Mouse (Mus musculus) CH12.LX (cell line): ENCODE results near the gene Gas7. TPM values are rescaled to one million over a fixed set of nuclear protein-coding genes. Genes with fewer than 3 reads are reported as not detected.

Experiments used
- DNase-seq: peaks from one replicate; pipeline ENCODE4 v3.0.0-alpha.2; 2013; ENCODE audit errors: extremely low read depth
- H3K27ac ChIP-seq: 2 replicates; pipeline ENCODE4 v1.5.1; 2012; ENCODE audit warnings: low read depth, mild to moderate bottlenecking, control low read depth, moderate library complexity; ENCODE audit not compliant: insufficient read depth
- H3K27me3 ChIP-seq: replicated peaks from 2 replicates; pipeline ENCODE3; 2012; ENCODE audit warnings: inconsistent platforms
- H3K36me3 ChIP-seq, 2 experiments: replicated peaks in 1 of 2; 2 replicates each; pipeline versions ENCODE3 to v1.6.1; 2012; ENCODE audit warnings: inconsistent platforms in 1 of 2, low read length in 1 of 2, mild to moderate bottlenecking in 1 of 2, mixed read lengths in 1 of 2, moderate library complexity in 1 of 2; ENCODE audit not compliant: control insufficient read depth in 1 of 2, insufficient read depth in 1 of 2
- H3K4me1 ChIP-seq, 2 experiments: 2 replicates each; pipeline ENCODE4 v1.6.1; 2012; ENCODE audit warnings: inconsistent platforms in 1 of 2, moderate library complexity in 1 of 2; ENCODE audit not compliant: insufficient read depth in 2 of 2, control insufficient read depth in 1 of 2
- H3K4me2 ChIP-seq: 2 replicates; pipeline ENCODE4 v1.6.1; 2012; ENCODE audit warnings: low read depth, mild to moderate bottlenecking, control low read depth; ENCODE audit not compliant: poor library complexity, insufficient read depth, severe bottlenecking
- H3K4me3 ChIP-seq, 3 experiments: fragments of 150-350 bp in 1 of 3; sonication (generic) in 1 of 3; replicated peaks in 1 of 3; 2 replicates each; pipeline versions ENCODE3 to v1.5.1; 2011 to 2012; ENCODE audit warnings: low read depth in 2 of 3, low read length in 2 of 3, mild to moderate bottlenecking in 2 of 3, moderate library complexity in 2 of 3, control low read depth in 1 of 3, improper control_type of control experiment in 1 of 3, inconsistent platforms in 1 of 3, mixed read lengths in 1 of 3; ENCODE audit not compliant: poor library complexity in 1 of 3
- H3K79me2 ChIP-seq: replicated peaks from 2 replicates; pipeline ENCODE4 v1.6.1; 2012; ENCODE audit warnings: mild to moderate bottlenecking, moderate library complexity; ENCODE audit not compliant: control insufficient read depth, poor library complexity, insufficient read depth, severe bottlenecking; ENCODE audit errors: extremely low read depth
- H3K9ac ChIP-seq: 2 replicates; pipeline ENCODE4 v1.6.1; 2012; ENCODE audit warnings: low read depth, mild to moderate bottlenecking, control low read depth, moderate library complexity; ENCODE audit not compliant: insufficient read depth
- H3K9me3 ChIP-seq: replicated peaks from 2 replicates; pipeline ENCODE3; 2012; ENCODE audit warnings: low read length, inconsistent platforms, mixed read lengths
- BHLHE40 ChIP-seq: IDR thresholded peaks from 2 replicates; pipeline ENCODE4 v1.6.1; 2011; ENCODE audit warnings: mild to moderate bottlenecking, low read depth, low read length, improper control_type of control experiment
- CHD1 ChIP-seq: IDR thresholded peaks from 2 replicates; pipeline ENCODE4 v1.6.1; 2012; ENCODE audit warnings: low read depth, low read length, improper control_type of control experiment, inconsistent platforms
- CTCF ChIP-seq, 2 experiments: IDR thresholded peaks in 1 of 2; conservative IDR thresholded peaks in 1 of 2; 2 replicates each; pipeline ENCODE4 v1.5.1; 2011 to 2012; ENCODE audit warnings: low read depth in 2 of 2, low read length in 2 of 2, improper control_type of control experiment in 1 of 2, inconsistent platforms in 1 of 2, mild to moderate bottlenecking in 1 of 2, moderate library complexity in 1 of 2
- E2F4 ChIP-seq: IDR thresholded peaks from 2 replicates; pipeline ENCODE4 v1.6.1; 2011; ENCODE audit warnings: low read depth, low read length, improper control_type of control experiment; ENCODE audit not compliant: insufficient replicate concordance
- ELF1 ChIP-seq: IDR thresholded peaks from 2 replicates; pipeline ENCODE4 v1.6.1; 2014; ENCODE audit warnings: low read depth, mild to moderate bottlenecking, inconsistent platforms, low read length, improper control_type of control experiment
- ETS1 ChIP-seq: conservative IDR thresholded peaks from 2 replicates; pipeline ENCODE4 v1.6.1; 2012; ENCODE audit warnings: low read depth, mild to moderate bottlenecking, inconsistent platforms, low read length, improper control_type of control experiment, moderate library complexity
- GABPA ChIP-seq: IDR thresholded peaks from 2 replicates; pipeline ENCODE4 v1.6.1; 2012; ENCODE audit warnings: low read depth, low read length, improper control_type of control experiment, inconsistent platforms; ENCODE audit not compliant: insufficient replicate concordance
- HCFC1 ChIP-seq: IDR thresholded peaks from 2 replicates; pipeline ENCODE4 v1.6.1; 2012; ENCODE audit warnings: low read depth, mild to moderate bottlenecking, inconsistent platforms, low read length, improper control_type of control experiment
- IRF4 ChIP-seq: IDR thresholded peaks from 2 replicates; pipeline ENCODE4 v1.6.1; 2014; ENCODE audit warnings: low read depth, mild to moderate bottlenecking, inconsistent platforms, low read length, improper control_type of control experiment
- JUN ChIP-seq: IDR thresholded peaks from 2 replicates; pipeline ENCODE4 v1.6.1; 2011; ENCODE audit warnings: low read depth, mild to moderate bottlenecking, low read length, improper control_type of control experiment, moderate library complexity; ENCODE audit not compliant: insufficient read depth
- JUND ChIP-seq: conservative IDR thresholded peaks from 2 replicates; pipeline ENCODE4 v1.6.1; 2011; ENCODE audit warnings: low read depth, low read length, improper control_type of control experiment
- MAFK ChIP-seq: IDR thresholded peaks from 2 replicates; pipeline ENCODE4 v1.6.1; 2011; ENCODE audit warnings: low read length, improper control_type of control experiment; ENCODE audit not compliant: insufficient replicate concordance
- MAZ ChIP-seq: IDR thresholded peaks from 2 replicates; pipeline ENCODE4 v1.6.1; 2012; ENCODE audit warnings: low read depth, mild to moderate bottlenecking, inconsistent platforms, low read length, improper control_type of control experiment, moderate library complexity
- MYC ChIP-seq: IDR thresholded peaks from 2 replicates; pipeline ENCODE4 v1.6.1; 2011; ENCODE audit warnings: low read depth, mild to moderate bottlenecking, improper control_type of control experiment, low read length
- NELFE ChIP-seq: IDR thresholded peaks from 2 replicates; pipeline ENCODE4 v1.6.1; 2011; ENCODE audit warnings: low read depth, low read length, improper control_type of control experiment
- NRF1 ChIP-seq: IDR thresholded peaks from 2 replicates; pipeline ENCODE4 v1.6.1; 2014; ENCODE audit warnings: low read depth, mild to moderate bottlenecking, inconsistent platforms, low read length, improper control_type of control experiment, moderate library complexity
- RAD21 ChIP-seq: IDR thresholded peaks from 2 replicates; pipeline ENCODE4 v1.6.1; 2011; ENCODE audit warnings: low read depth, mild to moderate bottlenecking, low read length, improper control_type of control experiment, moderate library complexity
- SMC3 ChIP-seq: IDR thresholded peaks from 2 replicates; pipeline ENCODE4 v1.6.1; 2011; ENCODE audit warnings: low read depth, low read length, improper control_type of control experiment
- TBP ChIP-seq: conservative IDR thresholded peaks from 2 replicates; pipeline ENCODE4 v1.6.1; 2011; ENCODE audit warnings: low read depth, low read length, improper control_type of control experiment
- TCF12 ChIP-seq: IDR thresholded peaks from 2 replicates; pipeline ENCODE4 v1.6.1; 2014; ENCODE audit warnings: low read depth, mild to moderate bottlenecking, inconsistent platforms, low read length, improper control_type of control experiment
- UBTF ChIP-seq: IDR thresholded peaks from 2 replicates; pipeline ENCODE4 v1.6.1; 2012; ENCODE audit warnings: low read depth, mild to moderate bottlenecking, inconsistent platforms, low read length, improper control_type of control experiment, moderate library complexity
- USF1 ChIP-seq: IDR thresholded peaks from 2 replicates; pipeline ENCODE4 v1.6.1; 2014; ENCODE audit warnings: low read depth, mild to moderate bottlenecking, inconsistent platforms, low read length, improper control_type of control experiment
- ZKSCAN1 ChIP-seq: IDR thresholded peaks from 2 replicates; pipeline ENCODE4 v1.6.1; 2012; ENCODE audit warnings: low read depth, inconsistent platforms, low read length, improper control_type of control experiment, borderline replicate concordance
- ZMIZ1 ChIP-seq: IDR thresholded peaks from 2 replicates; pipeline ENCODE4 v1.6.1; 2012; ENCODE audit warnings: low read depth, mild to moderate bottlenecking, inconsistent platforms, low read length, improper control_type of control experiment
- ZNF384 ChIP-seq: IDR thresholded peaks from 2 replicates; pipeline ENCODE4 v1.6.1; 2012; ENCODE audit warnings: low read depth, low read length, improper control_type of control experiment, inconsistent platforms
- dilution Hi-C: fragments of 300-500 bp; cut with MboI; formaldehyde crosslinking; loops from 2 replicates; pipeline ENCODE4 v1.14.3; 2020; ENCODE audit warnings: low sequenced_read_pairs; ENCODE audit not compliant: extremely low pct_unique_long_range_greater_than_20kb, extremely low pct_ligation_motif_present
- in situ Hi-C: fragments of 300-500 bp; cut with MboI; formaldehyde crosslinking; loops from 3 replicates; pipeline ENCODE4 v1.14.3; 2019; ENCODE audit warnings: low sequenced_read_pairs, low pct_ligation_motif_present, low pct_unique_long_range_greater_than_20kb, mixed read lengths
- polyA plus RNA-seq: library from polyadenylated mRNA; unstranded; fragments of >175 nt; gene quantifications from 2 replicates; pipeline ENCODE4 v1.2.1, GENCODE M21; 2012; ENCODE audit warnings: low read depth; ENCODE audit not compliant: insufficient read length
- total RNA-seq, 2 experiments: library from RNA; depleted of rRNA; stranded (reverse); fragments of 300-350 nt in 1 of 2; fragments of >200 nt in 1 of 2; gene quantifications; 2 replicates each; pipeline ENCODE4 v1.2.3; 2012 to 2014

Gene Gas7
- total and polyA plus RNA-seq, 3 experiments = 7.0 to 20.8 (median 7.0) TPM

- TF ChIP-seq E2F4 (no peak), ELF1 (peak; percentile 55), USF1 (no peak), ZMIZ1 (no peak), CTCF (conservative IDR thresholded peaks at IDR 0.05 in 1 of 2, IDR thresholded peaks at IDR 0.05 in 1 of 2; ENCODE audit: low read depth in 2 of 2, low read length in 2 of 2) (peak; percentile 96 to 99), MAFK (0 out of 2 replicates have a peak, but pooled peaks have one; percentile 28), GABPA (no peak), MYC (no peak), IRF4 (0 out of 2 replicates have a peak, but pooled peaks have one; percentile 4), UBTF (no peak)
Observed at GRCm38 (mm10) chr11:67657685-67658382, 202.6 kb downstream of the Gas7 start (continued).

- dilution Hi-C loops = no loop called here
- no peaks in the 10 kb centered on the region for H3K79me2 ChIP-seq
- H3K27ac ChIP-seq = no peak overlapping the region
- H3K9ac ChIP-seq = no peak overlapping the region
- no peak overlapping the region for H3K4me2 ChIP-seq
- no peak for DNase-seq
- no peaks in the 10 kb centered on the region for H3K27me3 ChIP-seq
- peaks cover 4 to 78% of the 10 kb centered on the region in 2 experiments for H3K36me3 ChIP-seq
- no peaks in the 10 kb centered on the region for H3K9me3 ChIP-seq
- peaks cover 13 to 18% of the 10 kb centered on the region in 2 experiments for H3K4me1 ChIP-seq
- H3K4me3 ChIP-seq = no peak overlapping the region
- TF ChIP-seq RAD21 (no peak), NRF1 (no peak), HCFC1 (no peak), TBP (no peak), JUND (no peak), JUN (no peak), CHD1 (no peak), BHLHE40 (no peak)
- in situ Hi-C loops = no loop called here
Observed at GRCm38 (mm10) chr11:67661465-67661864, 206.2 kb downstream of the Gas7 start.

GRCm38 (mm10) chr11:67663437-67663836 is 208.2 kb downstream of the Gas7 start:
- H3K4me3 ChIP-seq = no peak overlapping the region
- H3K9ac ChIP-seq = no peak overlapping the region
- H3K27ac ChIP-seq = peak overlapping the region; percentile 23; the same call in 1 of the 2 replicates
- no peaks in the 10 kb centered on the region for H3K27me3 ChIP-seq
- dilution Hi-C loops = no loop called here
- no peaks in the 10 kb centered on the region for H3K79me2 ChIP-seq
- DNase-seq = no peak
- TF ChIP-seq MAZ (no peak), SMC3 (no peak), USF1 (no peak), IRF4 (no peak), NELFE (no peak), ETS1 (no peak), BHLHE40 (no peak), ZNF384 (no peak), JUND (no peak), ZKSCAN1 (no peak), E2F4 (no peak), ZMIZ1 (no peak), CTCF (conservative IDR thresholded peaks at IDR 0.05 in 1 of 2, IDR thresholded peaks at IDR 0.05 in 1 of 2; ENCODE audit: low read depth in 2 of 2, low read length in 2 of 2) (no peak), TCF12 (no peak)
- TF ChIP-seq, all 38 proteins: peak for 0
- peaks cover 0 to 2% of the 10 kb centered on the region in 2 experiments; a peak in 1 of 4 replicates for H3K4me1 ChIP-seq
- H3K4me2 ChIP-seq = no peak overlapping the region
- in situ Hi-C loops = no loop called here
- peaks cover 4 to 86% of the 10 kb centered on the region in 2 experiments for H3K36me3 ChIP-seq
- no peaks in the 10 kb centered on the region for H3K9me3 ChIP-seq
